Mouse (Mus musculus): ENCODE data around the gene Gm21974. TPM values are rescaled to one million over a fixed set of nuclear protein-coding genes. Genes with fewer than 3 reads are reported as not detected.
"Not testable (repeated sequence)": the region's sequence is repeated elsewhere in the genome, so short reads cannot be mapped to it uniquely, and the experiment has no call there.

Gene Gm21974
- polyA plus RNA-seq, 1 experiment from 2014 or later: not detected

GRCm38 (mm10) chr7:127840031-127840430, 55.2 kb downstream of the Gm21974 start:
- not testable (repeated sequence) for H3K4me2 ChIP-seq (replicated peaks; ENCODE audit: low read depth, low read length); H3K4me3 ChIP-seq (ENCODE audit: low read depth, low read length); H3K4me1 ChIP-seq (ENCODE audit: control insufficient read depth, insufficient read depth, low read length); H3K27ac ChIP-seq (ENCODE audit: low read length); ATAC-seq (ENCODE audit: insufficient number of reproducible peaks, insufficient read depth, low FRiP score, low read depth); H3K9me3 ChIP-seq (ENCODE audit: control insufficient read depth, low read depth, low read length); H3K9ac ChIP-seq (replicated peaks; ENCODE audit: low read depth, low read length); H3K27me3 ChIP-seq (ENCODE audit: control insufficient read depth, insufficient read depth, low read length)
- H3K36me3 ChIP-seq (ENCODE audit: control insufficient read depth, insufficient read depth, low read length): peaks cover 15% of the 10 kb centered on the region
- 71% methylated on average over 2 of the region's 2 CpGs for WGBS

- H3K27me3 ChIP-seq (ENCODE audit: control insufficient read depth, insufficient read depth, low read length); H3K4me3 ChIP-seq (ENCODE audit: low read depth, low read length); H3K36me3 ChIP-seq (ENCODE audit: control insufficient read depth, insufficient read depth, low read length); H3K9me3 ChIP-seq (ENCODE audit: control insufficient read depth, low read depth, low read length); H3K4me2 ChIP-seq (replicated peaks; ENCODE audit: low read depth, low read length); H3K9ac ChIP-seq (replicated peaks; ENCODE audit: low read depth, low read length); ATAC-seq (ENCODE audit: insufficient number of reproducible peaks, insufficient read depth, low FRiP score, low read depth); H3K27ac ChIP-seq (ENCODE audit: low read length); H3K4me1 ChIP-seq (ENCODE audit: control insufficient read depth, insufficient read depth, low read length): not testable (repeated sequence)
- 83% methylated on average over 4 of the region's 4 CpGs for WGBS
Observed at GRCm38 (mm10) chr7:127837878-127838277, 57.4 kb downstream of the Gm21974 start.

GRCm38 (mm10) chr7:127837473-127837872, 57.8 kb downstream of the Gm21974 start:
- Histone ChIP-seq H3K4me1 (ENCODE audit: control insufficient read depth, insufficient read depth, low read length) (peaks cover under 1% of the 10 kb centered on the region), H3K36me3 (ENCODE audit: control insufficient read depth, insufficient read depth, low read length) (no peaks in the 10 kb centered on the region), H3K4me3 (ENCODE audit: low read depth, low read length) (no peak overlapping the region), H3K27ac (ENCODE audit: low read length) (no peak overlapping the region), H3K9ac (replicated peaks; ENCODE audit: low read depth, low read length) (no peak overlapping the region), H3K9me3 (ENCODE audit: control insufficient read depth, low read depth, low read length) (no peaks in the 10 kb centered on the region), H3K4me2 (replicated peaks; ENCODE audit: low read depth, low read length) (no peak overlapping the region), H3K27me3 (ENCODE audit: control insufficient read depth, insufficient read depth, low read length) (no peaks in the 10 kb centered on the region)
- WGBS: 88% methylated on average over 5 of the region's 5 CpGs
- ATAC-seq (ENCODE audit: insufficient number of reproducible peaks, insufficient read depth, low FRiP score, low read depth): no peak

Other genes with a start within 250 kb of the Gm21974 start
- 57.8 and 65.2 TPM in 2 replicates for gene Bcl7c, start 186.5 kb downstream of the Gm21974 start, polyA plus RNA-seq (2014; fragmentation: Nextera tagmentation; extraction: Ambion mirVana)
- gene Ctf1, start 182.7 kb downstream of the Gm21974 start, polyA plus RNA-seq (2014; fragmentation: Nextera tagmentation; extraction: Ambion mirVana): 20.1 and 22.1 TPM in 2 replicates
- gene Ctf2, start 163.3 kb downstream of the Gm21974 start, polyA plus RNA-seq (2014; fragmentation: Nextera tagmentation; extraction: Ambion mirVana): 0.32 and 0.66 TPM in 2 replicates
- 3.9 and 6.2 TPM in 2 replicates for gene Fbxl19, start 150.9 kb downstream of the Gm21974 start, polyA plus RNA-seq (2014; fragmentation: Nextera tagmentation; extraction: Ambion mirVana)
- 19.6 and 24.8 TPM in 2 replicates for gene Orai3, start 125.6 kb downstream of the Gm21974 start, polyA plus RNA-seq (2014; fragmentation: Nextera tagmentation; extraction: Ambion mirVana)
- gene Setd1a, start 118.8 kb downstream of the Gm21974 start, polyA plus RNA-seq (2014; fragmentation: Nextera tagmentation; extraction: Ambion mirVana): 31.2 and 32.1 TPM in 2 replicates
- gene Gm49388, start 109.8 kb downstream of the Gm21974 start, polyA plus RNA-seq (2014; fragmentation: Nextera tagmentation; extraction: Ambion mirVana): not detected in 2 replicates
- gene Hsd3b7, start 94.8 kb downstream of the Gm21974 start, polyA plus RNA-seq (2014; fragmentation: Nextera tagmentation; extraction: Ambion mirVana): 21.1 and 22.7 TPM in 2 replicates
- 29.1 and 29.7 TPM in 2 replicates for gene Stx4a, start 71.2 kb downstream of the Gm21974 start, polyA plus RNA-seq (2014; fragmentation: Nextera tagmentation; extraction: Ambion mirVana)
- gene Stx1b, start 70.9 kb downstream of the Gm21974 start, polyA plus RNA-seq (2014; fragmentation: Nextera tagmentation; extraction: Ambion mirVana): 5.3 and 6.3 TPM in 2 replicates
- 17.1 and 18.9 TPM in 2 replicates for gene Zfp646, start 19.2 kb downstream of the Gm21974 start, polyA plus RNA-seq (2014; fragmentation: Nextera tagmentation; extraction: Ambion mirVana)
- gene Zfp668, start 18.6 kb downstream of the Gm21974 start, polyA plus RNA-seq (2014; fragmentation: Nextera tagmentation; extraction: Ambion mirVana): 13.7 and 18.0 TPM in 2 replicates
- 0.95 and 1.4 TPM in 2 replicates for gene Prss53, start 4.5 kb downstream of the Gm21974 start, polyA plus RNA-seq (2014; fragmentation: Nextera tagmentation; extraction: Ambion mirVana)
- 158 and 184 TPM in 2 replicates for gene Vkorc1, start 163 bp upstream of the Gm21974 start, polyA plus RNA-seq (2014; fragmentation: Nextera tagmentation; extraction: Ambion mirVana)
- gene Bckdk, start 8.6 kb upstream of the Gm21974 start, polyA plus RNA-seq (2014; fragmentation: Nextera tagmentation; extraction: Ambion mirVana): 152 TPM in 2 replicates
- gene Kat8, start 17.1 kb upstream of the Gm21974 start, polyA plus RNA-seq (2014; fragmentation: Nextera tagmentation; extraction: Ambion mirVana): 40.3 and 43.0 TPM in 2 replicates
- 48.2 and 55.5 TPM in 2 replicates for gene Prss8, start 34.6 kb upstream of the Gm21974 start, polyA plus RNA-seq (2014; fragmentation: Nextera tagmentation; extraction: Ambion mirVana)
- 8.2 and 8.5 TPM in 2 replicates for gene Prss36, start 51.3 kb upstream of the Gm21974 start, polyA plus RNA-seq (2014; fragmentation: Nextera tagmentation; extraction: Ambion mirVana)
- gene Fus, start 72.0 kb upstream of the Gm21974 start, polyA plus RNA-seq (2014; fragmentation: Nextera tagmentation; extraction: Ambion mirVana): 71.4 and 72.4 TPM in 2 replicates
- 71.4 and 74.6 TPM in 2 replicates for gene Pycard, start 98.4 kb upstream of the Gm21974 start, polyA plus RNA-seq (2014; fragmentation: Nextera tagmentation; extraction: Ambion mirVana)
- 0.19 TPM in 1 of 2 replicates, not detected in the other for gene Trim72, start 108.5 kb upstream of the Gm21974 start, polyA plus RNA-seq (2014; fragmentation: Nextera tagmentation; extraction: Ambion mirVana)
- gene Itgam, start 167.2 kb upstream of the Gm21974 start, polyA plus RNA-seq (2014; fragmentation: Nextera tagmentation; extraction: Ambion mirVana): 0.77 TPM in 2 replicates
- not detected in 2 replicates for gene Gm49368, start 167.2 kb upstream of the Gm21974 start, polyA plus RNA-seq (2014; fragmentation: Nextera tagmentation; extraction: Ambion mirVana)
- 0.17 TPM in 1 of 2 replicates, not detected in the other for gene Itgax, start 234.1 kb upstream of the Gm21974 start, polyA plus RNA-seq (2014; fragmentation: Nextera tagmentation; extraction: Ambion mirVana)